Mouse (Mus musculus) adrenal gland, postnatal 36 days (tissue): ENCODE measurements at regions not wholly inside any gene's neighbourhood (a gene's known extent, or its start where the extent isn't known, plus 50 kb on each side); places are given as distances from the start of the nearest gene placed in this dataset.

Experiments
- DNase-seq, 2 experiments: peaks; one replicate each; pipeline ENCODE4 v3.0.0; 2021; ENCODE audit warnings: mixed read lengths in 1 of 2

DNA sequence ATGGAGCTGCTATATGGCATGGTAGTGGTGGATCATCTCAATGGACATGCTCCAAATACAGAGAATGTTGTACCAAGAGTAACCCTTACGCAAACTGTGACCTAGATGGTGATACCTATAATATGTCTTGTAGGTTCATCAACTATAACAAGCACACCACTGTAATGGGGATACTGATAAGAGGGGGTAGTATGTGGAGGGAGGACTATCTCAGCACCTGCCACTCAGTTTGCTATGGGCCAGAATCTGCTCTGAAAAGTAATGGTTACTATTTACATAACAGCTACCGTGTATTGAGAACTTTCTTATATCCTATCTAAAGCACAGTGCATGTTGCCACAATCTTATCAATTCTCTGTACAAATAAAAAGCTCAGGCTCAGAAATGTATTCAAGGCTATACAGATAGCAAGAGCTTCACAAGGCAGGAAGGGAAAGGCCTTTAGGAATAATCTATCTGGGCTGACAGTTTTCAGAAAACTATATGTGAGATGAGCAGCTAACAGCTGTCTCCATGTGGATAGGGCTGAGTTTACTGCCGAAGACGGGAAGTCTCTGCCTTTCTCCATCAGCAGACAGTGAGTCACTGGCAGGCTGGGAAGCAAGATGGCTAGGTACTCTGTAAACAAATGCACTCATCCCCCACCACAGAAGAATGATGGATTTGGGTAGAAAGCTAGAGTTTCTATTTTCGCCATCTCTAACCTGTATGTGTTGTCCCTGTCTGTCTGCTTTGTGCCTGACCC, 77.1 kb upstream of the Nck2 start:
- DNase-seq, result no peak

DNA sequence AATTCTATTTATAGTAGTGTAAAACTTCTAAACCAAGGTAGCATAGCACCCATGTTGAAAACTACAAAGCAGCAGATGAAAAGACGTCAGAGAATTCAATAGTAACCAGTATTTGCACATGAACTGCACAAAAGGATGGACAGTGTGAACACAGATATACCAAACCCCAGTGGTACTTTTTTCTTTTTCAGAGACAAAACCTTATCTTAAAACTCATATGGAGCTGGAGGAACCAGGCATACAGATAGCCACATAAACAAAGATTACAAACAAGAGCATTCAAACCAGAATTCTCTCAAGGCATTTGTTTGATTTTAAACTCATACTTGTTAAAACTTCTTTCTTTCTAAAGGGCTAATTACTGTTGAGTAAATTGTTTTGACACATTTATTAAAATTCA, 72.5 kb upstream of the Nck2 start:
- no peak for DNase-seq

DNA sequence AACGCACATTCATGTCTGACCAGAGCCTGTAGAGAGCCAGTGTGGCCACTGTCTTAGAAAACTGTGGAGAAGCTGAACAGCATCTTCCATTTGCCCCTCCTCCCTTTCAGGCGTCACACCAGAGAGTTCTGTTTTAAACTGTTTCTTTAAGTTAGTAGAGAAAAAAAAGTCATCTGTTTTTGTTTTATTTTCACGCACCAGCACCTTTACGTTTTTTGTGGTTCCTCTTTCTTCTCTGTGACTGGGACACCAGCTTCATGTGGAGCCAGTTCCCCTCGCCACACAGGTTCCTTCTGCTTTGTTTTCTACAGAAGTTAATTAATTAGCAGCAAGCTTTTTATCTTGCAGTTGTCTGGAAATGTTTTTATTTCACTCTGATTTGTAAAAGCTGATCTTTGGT, 69.4 kb upstream of the Nck2 start:
- DNase-seq, result no peak

DNA sequence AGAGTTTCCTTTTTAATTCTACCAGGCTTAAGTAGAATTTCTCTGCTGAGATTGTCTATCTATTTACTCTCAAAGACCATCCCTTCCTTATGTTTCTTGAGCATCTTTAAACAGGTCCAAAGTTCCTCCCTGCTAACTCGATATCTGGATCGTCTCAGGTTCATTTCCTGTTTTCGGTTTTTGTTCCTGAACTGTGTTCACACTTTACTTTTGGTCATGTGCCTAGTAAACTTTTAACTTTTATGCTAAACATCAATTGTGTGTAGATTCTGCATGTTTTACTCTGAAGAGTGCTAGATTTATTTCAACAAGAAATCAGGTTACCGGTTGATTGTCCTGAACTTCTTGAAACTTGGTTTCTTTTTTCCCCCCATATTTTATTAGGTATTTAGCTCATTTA, 68.5 kb upstream of the Nck2 start:
- no peak for DNase-seq

DNA sequence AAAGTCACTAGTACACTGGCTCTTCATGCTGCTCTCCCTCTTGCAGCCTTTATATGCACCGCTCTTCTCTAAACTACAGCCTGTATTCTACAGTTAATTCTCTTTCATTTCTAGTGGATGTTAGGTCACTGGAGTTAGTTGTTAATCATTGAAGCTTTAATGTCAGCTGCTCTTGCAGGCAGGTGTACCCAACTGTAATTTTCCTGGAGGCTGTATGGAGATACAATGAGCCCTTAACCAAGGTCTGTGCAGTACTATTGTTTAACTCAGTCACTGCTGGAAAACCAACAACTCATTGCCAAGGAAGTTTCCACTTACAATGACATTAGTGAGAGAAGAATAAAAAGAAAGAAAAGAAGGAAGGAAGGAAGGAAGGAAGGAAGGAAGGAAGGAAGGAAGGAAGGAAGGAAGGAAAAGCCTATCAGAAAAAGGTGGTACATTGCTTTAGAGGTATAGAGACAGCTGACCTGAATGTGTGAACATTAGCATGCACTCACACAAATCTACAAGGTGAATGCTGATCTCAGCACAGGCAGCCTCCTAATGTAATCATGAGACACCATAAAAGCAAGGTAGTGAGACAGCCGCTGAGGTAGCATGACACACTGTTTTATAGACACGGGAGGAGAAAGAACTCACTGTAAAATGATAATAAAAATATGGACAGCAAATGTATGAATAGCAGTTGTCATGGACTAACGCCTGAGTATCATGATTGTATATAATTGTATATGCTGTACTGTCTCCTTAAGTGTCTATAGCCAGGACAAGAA, 66.7 kb upstream of the Nck2 start:
- no peak for DNase-seq

DNA sequence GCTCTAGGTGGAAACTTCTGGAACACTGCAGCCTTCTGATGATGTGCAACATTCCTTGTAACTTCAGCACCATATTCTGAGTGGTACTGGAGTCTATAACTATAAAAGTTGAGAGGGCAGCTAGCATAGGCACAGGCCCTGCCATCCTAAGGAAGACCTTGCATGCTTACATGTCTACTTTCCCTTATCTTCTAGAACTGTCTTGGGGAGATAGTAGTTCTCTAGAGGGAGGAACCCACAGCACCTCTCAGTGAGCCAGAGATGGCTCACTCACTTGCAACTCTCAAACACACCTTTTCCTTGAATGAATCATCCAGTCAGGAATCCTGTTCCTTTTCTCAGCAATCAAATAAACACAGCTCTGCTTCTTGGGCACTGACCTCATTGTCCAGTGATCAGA, 59.4 kb upstream of the Nck2 start:
- no peak for DNase-seq

DNA sequence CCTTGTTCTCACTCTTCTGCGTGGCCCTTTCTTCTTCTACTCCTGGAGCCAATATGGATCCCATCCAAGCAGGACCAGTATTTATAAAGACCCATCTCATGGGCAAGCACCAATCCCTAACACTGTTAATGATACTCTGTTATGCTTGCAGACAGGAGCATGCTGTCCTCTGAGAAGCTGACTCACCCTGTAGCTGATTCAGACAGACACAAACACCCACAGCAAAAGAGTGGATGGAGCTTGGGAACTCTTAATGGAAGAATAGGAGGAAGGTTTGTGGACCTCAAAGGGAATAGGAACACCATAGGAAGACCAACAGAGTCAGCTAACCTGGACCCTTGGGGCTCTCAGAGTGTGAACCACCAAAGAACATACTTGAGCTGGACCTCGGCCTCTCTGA, 50.3 kb upstream of the Nck2 start:
- no peak for DNase-seq
